Mouse (Mus musculus) stomach, postnatal 0 days (tissue): ENCODE data around the gene Flnb. TPM values are rescaled to one million over a fixed set of nuclear protein-coding genes. Genes with fewer than 3 reads are reported as not detected.

Experiments used
- ATAC-seq: fragments of 200-750 bp; cut with Nextera tagmentation; 2 replicates; pipeline ENCODE4 v1.8.0; 2017; ENCODE audit not compliant: low FRiP score, low TSS enrichment
- DNase-seq: peaks from one replicate; pipeline ENCODE4 v3.0.0-alpha.2; 2016; ENCODE audit warnings: low spot score
- H3K27ac ChIP-seq: fragments of 300-500 bp; sonication (generic); replicated peaks from 2 replicates; pipeline ENCODE4 v1.5.1; 2014; ENCODE audit warnings: mild to moderate bottlenecking, control low read depth
- H3K27me3 ChIP-seq: fragments of 300-500 bp; sonication (generic); 2 replicates; pipeline ENCODE4 v1.6.1; 2014; ENCODE audit warnings: low read length; ENCODE audit not compliant: control insufficient read depth, insufficient read depth
- H3K36me3 ChIP-seq: fragments of 300-500 bp; sonication (generic); 2 replicates; pipeline ENCODE4 v1.6.1; 2014; ENCODE audit warnings: low read length, mixed read lengths; ENCODE audit not compliant: control insufficient read depth, insufficient read depth
- H3K4me1 ChIP-seq: fragments of 300-500 bp; sonication (generic); replicated peaks from 2 replicates; pipeline ENCODE4 v1.6.1; 2014; ENCODE audit warnings: antibody characterized with exemption; ENCODE audit not compliant: control insufficient read depth, insufficient read depth
- H3K4me2 ChIP-seq: fragments of 300-500 bp; sonication (generic); replicated peaks from 2 replicates; pipeline ENCODE4 v1.6.1; 2014; ENCODE audit warnings: low read depth, mild to moderate bottlenecking, control low read depth, moderate library complexity
- H3K4me3 ChIP-seq: fragments of 300-500 bp; sonication (generic); 2 replicates; pipeline ENCODE4 v1.5.1; 2014; ENCODE audit warnings: low read depth, low read length, control low read depth
- H3K9ac ChIP-seq: fragments of 300-500 bp; sonication (generic); 2 replicates; pipeline ENCODE4 v1.6.1; 2014; ENCODE audit warnings: mild to moderate bottlenecking, low read length, control low read depth, mixed read lengths
- H3K9me3 ChIP-seq: fragments of 300-500 bp; sonication (generic); 2 replicates; pipeline ENCODE4 v1.6.1; 2016; ENCODE audit warnings: low read length; ENCODE audit not compliant: control insufficient read depth
- CTCF ChIP-seq: IDR thresholded peaks from 2 replicates; pipeline ENCODE4 v1.5.1; 2016; ENCODE audit warnings: antibody characterized with exemption, low read depth, mild to moderate bottlenecking, moderate library complexity
- EP300 ChIP-seq: optimal IDR thresholded peaks from 2 replicates; pipeline ENCODE3; 2016; ENCODE audit warnings: antibody characterized with exemption
- WGBS: fragments of 180-500 bp; shearing (Covaris S2); extraction: QIAGEN DNeasy Blood & Tissue Kit; methylation state at CpG from one replicate; pipeline ENCODE4 v1.1.7; 2014; 5-methylcytosine and 5-hydroxymethylcytosine counted together
- polyA plus RNA-seq: library from polyadenylated mRNA; unstranded; fragments of >200 nt; fragmentation: Nextera tagmentation; extraction: Ambion mirVana; gene quantifications from 2 replicates; pipeline ENCODE4 v1.2.1, GENCODE M21; 2015

Gene Flnb
- polyA plus RNA-seq, 1 experiment from 2014 or later = 8.3 TPM

- ATAC-seq (no peak), DNase-seq (no peak)
- no peak for TF ChIP-seq EP300
- no peak for TF ChIP-seq CTCF
- Histone ChIP-seq H3K4me1 (no peaks in the 10 kb centered on the region), H3K27me3 (no peaks in the 10 kb centered on the region), H3K4me2 (no peak overlapping the region), H3K27ac (no peak overlapping the region), H3K36me3 (no peaks in the 10 kb centered on the region), H3K4me3 (no peak overlapping the region), H3K9ac (no peak overlapping the region), H3K9me3 (no peaks in the 10 kb centered on the region)
- WGBS = 79% methylated on average over 5 of the region's 5 CpGs
These were observed 182.5 kb downstream of the Flnb start for GRCm38 (mm10) chr14:8000247-8000646.

Other genes starting within 250 kb of the Flnb start
- 0.10 and 0.19 TPM in 2 replicates for gene Gm3558, start 249.4 kb upstream of the Flnb start, polyA plus RNA-seq
- not detected in 2 replicates for gene Gm10338, start 222.4 kb upstream of the Flnb start, polyA plus RNA-seq
- gene Gm10128, start 174.0 kb upstream of the Flnb start, polyA plus RNA-seq = not detected in 2 replicates
- gene Gm26661, start 26.4 kb upstream of the Flnb start, polyA plus RNA-seq = not detected in 2 replicates
- not detected in 2 replicates for gene Gm45521, start 139.3 kb downstream of the Flnb start, polyA plus RNA-seq
- gene Dnase1l3, start 176.6 kb downstream of the Flnb start, polyA plus RNA-seq = 3.7 and 3.8 TPM in 2 replicates
- 90.2 and 91.7 TPM in 2 replicates for gene Abhd6, start 184.9 kb downstream of the Flnb start, polyA plus RNA-seq